Mouse (Mus musculus) hindbrain, embryonic 13.5 days (tissue): ENCODE results near the gene Stox2. TPM values are rescaled to one million over a fixed set of nuclear protein-coding genes. Genes with fewer than 3 reads are reported as not detected.

Experiments used
- ATAC-seq: fragments of 200-750 bp; cut with Nextera tagmentation; 2 replicates; pipeline ENCODE4 v1.8.0; 2017; ENCODE audit warnings: moderate TSS enrichment; ENCODE audit not compliant: low FRiP score
- H3K27ac ChIP-seq: fragments of 300-500 bp; sonication (generic); 2 replicates; pipeline ENCODE4 v1.5.1; 2015; ENCODE audit warnings: inconsistent platforms, mild to moderate bottlenecking, moderate library complexity
- H3K27me3 ChIP-seq: fragments of 300-500 bp; sonication (generic); 2 replicates; pipeline ENCODE4 v1.6.1; 2015; ENCODE audit warnings: mild to moderate bottlenecking, inconsistent platforms
- H3K36me3 ChIP-seq: fragments of 300-500 bp; sonication (generic); 2 replicates; pipeline ENCODE4 v1.6.1; 2015; ENCODE audit warnings: mild to moderate bottlenecking, inconsistent platforms
- H3K4me1 ChIP-seq: fragments of 300-500 bp; sonication (generic); replicated peaks from 2 replicates; pipeline ENCODE4 v1.6.1; 2015; ENCODE audit warnings: inconsistent platforms
- H3K4me2 ChIP-seq: fragments of 300-500 bp; sonication (generic); 2 replicates; pipeline ENCODE4 v1.6.1; 2015; ENCODE audit warnings: inconsistent platforms, mild to moderate bottlenecking, moderate library complexity
- H3K4me3 ChIP-seq: fragments of 300-500 bp; sonication (generic); 2 replicates; pipeline ENCODE4 v1.5.1; 2015; ENCODE audit warnings: mild to moderate bottlenecking, inconsistent platforms
- H3K9ac ChIP-seq: fragments of 300-500 bp; sonication (generic); 2 replicates; pipeline ENCODE4 v1.6.1; 2015; ENCODE audit warnings: mild to moderate bottlenecking, inconsistent platforms
- H3K9me3 ChIP-seq: fragments of 300-500 bp; sonication (generic); 2 replicates; pipeline ENCODE4 v1.6.1; 2016; ENCODE audit warnings: inconsistent platforms
- whole genome bisulfite sequencing: fragments of 180-500 bp; shearing (Covaris S2); methylation state at CpG from one replicate; pipeline ENCODE4 v1.1.7; 2015; 5-methylcytosine and 5-hydroxymethylcytosine counted together
- polyA plus RNA-seq: library from polyadenylated mRNA; unstranded; fragments of >200 nt; fragmentation: Nextera tagmentation; extraction: Ambion mirVana; gene quantifications from 2 replicates; pipeline ENCODE4 v1.2.1, GENCODE M21; 2015

The Stox2 gene
- polyA plus RNA-seq, 1 experiment from 2014 or later, result 38.9 TPM

GRCm38 (mm10) chr8:47370421-47371080 is 75.6 kb downstream of the Stox2 start:
- Histone ChIP-seq H3K4me2 (no peak overlapping the region), H3K4me3 (no peak overlapping the region), H3K9ac (no peak overlapping the region), H3K9me3 (no peaks in the 10 kb centered on the region), H3K27me3 (no peaks in the 10 kb centered on the region), H3K4me1 (no peaks in the 10 kb centered on the region), H3K27ac (no peak overlapping the region), H3K36me3 (no peaks in the 10 kb centered on the region)
- WGBS, result 32% methylated on average over 15 of the region's 15 CpGs
- ATAC-seq, result peak; percentile 76

GRCm38 (mm10) chr8:47369949-47370348 is 76.2 kb downstream of the Stox2 start:
- no peak overlapping the region for H3K9ac ChIP-seq
- H3K4me1 ChIP-seq, result no peaks in the 10 kb centered on the region
- WGBS, result 91% methylated on average over 15 of the region's 15 CpGs
- no peaks in the 10 kb centered on the region for H3K27me3 ChIP-seq
- H3K27ac ChIP-seq, result no peak overlapping the region
- no peaks in the 10 kb centered on the region for H3K9me3 ChIP-seq
- no peak overlapping the region for H3K4me2 ChIP-seq
- no peak overlapping the region for H3K4me3 ChIP-seq
- ATAC-seq, result no peak
- H3K36me3 ChIP-seq, result no peaks in the 10 kb centered on the region

- H3K9ac ChIP-seq, result no peak overlapping the region
- WGBS, result 82% methylated on average over 16 of the region's 16 CpGs
- H3K9me3 ChIP-seq, result no peaks in the 10 kb centered on the region
- no peak for ATAC-seq
- H3K36me3 ChIP-seq, result no peaks in the 10 kb centered on the region
- no peak overlapping the region for H3K27ac ChIP-seq
- H3K27me3 ChIP-seq, result no peaks in the 10 kb centered on the region
- no peak overlapping the region for H3K4me2 ChIP-seq
- no peaks in the 10 kb centered on the region for H3K4me1 ChIP-seq
- H3K4me3 ChIP-seq, result no peak overlapping the region
Measured at GRCm38 (mm10) chr8:47369044-47369769, 77.0 kb downstream of the Stox2 start.

- no peaks in the 10 kb centered on the region for H3K27me3 ChIP-seq
- H3K4me3 ChIP-seq, result no peak overlapping the region
- H3K9ac ChIP-seq, result no peak overlapping the region
- no peak overlapping the region for H3K27ac ChIP-seq
- no peaks in the 10 kb centered on the region for H3K36me3 ChIP-seq
- no peaks in the 10 kb centered on the region for H3K4me1 ChIP-seq
- 83% methylated on average over 6 of the region's 6 CpGs for WGBS
- ATAC-seq, result no peak
- no peak overlapping the region for H3K4me2 ChIP-seq
- no peaks in the 10 kb centered on the region for H3K9me3 ChIP-seq
Measured at GRCm38 (mm10) chr8:47367029-47367428, 79.1 kb downstream of the Stox2 start.

GRCm38 (mm10) chr8:47363271-47363670 is 82.9 kb downstream of the Stox2 start:
- Histone ChIP-seq H3K9ac (no peak overlapping the region), H3K27me3 (no peaks in the 10 kb centered on the region), H3K4me2 (no peak overlapping the region), H3K36me3 (no peaks in the 10 kb centered on the region), H3K9me3 (no peaks in the 10 kb centered on the region), H3K4me1 (no peaks in the 10 kb centered on the region), H3K4me3 (no peak overlapping the region), H3K27ac (no peak overlapping the region)
- no peak for ATAC-seq
- WGBS, result 53% methylated on average over 8 of the region's 8 CpGs

GRCm38 (mm10) chr8:47355340-47355906 is 90.7 kb downstream of the Stox2 start:
- no peak overlapping the region for H3K27ac ChIP-seq
- ATAC-seq, result no peak
- no peaks in the 10 kb centered on the region for H3K9me3 ChIP-seq
- WGBS, result 70% methylated on average over 8 of the region's 8 CpGs
- peaks cover 4% of the 10 kb centered on the region; the same call in 1 of the 2 replicates for H3K4me1 ChIP-seq
- H3K36me3 ChIP-seq, result no peaks in the 10 kb centered on the region
- no peak overlapping the region for H3K4me3 ChIP-seq
- no peak overlapping the region for H3K9ac ChIP-seq
- H3K4me2 ChIP-seq, result no peak overlapping the region
- H3K27me3 ChIP-seq, result peaks cover 10% of the 10 kb centered on the region; the same call in 1 of the 2 replicates

GRCm38 (mm10) chr8:47354523-47355168 is 91.5 kb downstream of the Stox2 start:
- H3K9ac ChIP-seq, result no peak overlapping the region
- H3K27me3 ChIP-seq, result peaks cover 11% of the 10 kb centered on the region; the same call in 1 of the 2 replicates
- H3K36me3 ChIP-seq, result no peaks in the 10 kb centered on the region
- WGBS, result 75% methylated on average over 12 of the region's 12 CpGs
- no peak for ATAC-seq
- no peak overlapping the region for H3K4me3 ChIP-seq
- H3K27ac ChIP-seq, result no peak overlapping the region; the same call in 1 of the 2 replicates
- peaks cover 9% of the 10 kb centered on the region; the same call in 1 of the 2 replicates for H3K4me1 ChIP-seq
- no peaks in the 10 kb centered on the region for H3K9me3 ChIP-seq
- H3K4me2 ChIP-seq, result no peak overlapping the region

GRCm38 (mm10) chr8:47351914-47352701 is 94.1 kb downstream of the Stox2 start:
- H3K4me2 ChIP-seq, result no peak overlapping the region
- no peaks in the 10 kb centered on the region for H3K9me3 ChIP-seq
- peaks cover 21% of the 10 kb centered on the region; the same call in 1 of the 2 replicates for H3K4me1 ChIP-seq
- no peak for ATAC-seq
- H3K9ac ChIP-seq, result no peak overlapping the region
- H3K27ac ChIP-seq, result no peak overlapping the region
- 77% methylated on average over 21 of the region's 21 CpGs for WGBS
- H3K36me3 ChIP-seq, result no peaks in the 10 kb centered on the region
- no peak overlapping the region for H3K4me3 ChIP-seq
- H3K27me3 ChIP-seq, result peaks cover 15% of the 10 kb centered on the region

- no peak for ATAC-seq
- no peak overlapping the region for H3K9ac ChIP-seq
- no peaks in the 10 kb centered on the region for H3K9me3 ChIP-seq
- peaks cover 36% of the 10 kb centered on the region for H3K4me1 ChIP-seq
- WGBS, result 59% methylated on average over 8 of the region's 8 CpGs
- peaks cover 21% of the 10 kb centered on the region for H3K27me3 ChIP-seq
- H3K36me3 ChIP-seq, result no peaks in the 10 kb centered on the region
- H3K4me3 ChIP-seq, result no peak overlapping the region
- no peak overlapping the region for H3K27ac ChIP-seq
- no peak overlapping the region for H3K4me2 ChIP-seq
Measured at GRCm38 (mm10) chr8:47349082-47349481, 97.1 kb downstream of the Stox2 start.

- H3K4me2 ChIP-seq, result no peak overlapping the region
- H3K27me3 ChIP-seq, result peaks cover 25% of the 10 kb centered on the region
- no peaks in the 10 kb centered on the region for H3K36me3 ChIP-seq
- no peaks in the 10 kb centered on the region for H3K9me3 ChIP-seq
- 35% methylated on average over 6 of the region's 6 CpGs for WGBS
- peaks cover 37% of the 10 kb centered on the region for H3K4me1 ChIP-seq
- no peak overlapping the region for H3K4me3 ChIP-seq
- no peak overlapping the region for H3K9ac ChIP-seq
- no peak overlapping the region for H3K27ac ChIP-seq
- no peak for ATAC-seq
Measured at GRCm38 (mm10) chr8:47347809-47348208, 98.4 kb downstream of the Stox2 start.

GRCm38 (mm10) chr8:47345772-47346103 is 100.4 kb downstream of the Stox2 start:
- H3K27ac ChIP-seq, result peak overlapping the region; percentile 80
- 75% methylated on average over 9 of the region's 9 CpGs for WGBS
- H3K9me3 ChIP-seq, result no peaks in the 10 kb centered on the region
- peaks cover 36% of the 10 kb centered on the region for H3K27me3 ChIP-seq
- no peak overlapping the region; the same call in 1 of the 2 replicates for H3K9ac ChIP-seq
- peak overlapping the region; percentile 15 for H3K4me3 ChIP-seq
- H3K4me1 ChIP-seq, result peaks cover 36% of the 10 kb centered on the region
- H3K36me3 ChIP-seq, result no peaks in the 10 kb centered on the region
- ATAC-seq, result peak; percentile 63
- peak overlapping the region; percentile 43 for H3K4me2 ChIP-seq
